Comparison of ENCODE assay signal across 20 mouse cellular contexts in genomic region chr9:28469419-28469818, GRCm38 (mm10).
DNase-seq lines count a peak whose midpoint lies in the region; ATAC-seq lines count a peak whose summit lies in the region.
"Had no signal": no experiment of that assay in that cellular context is flagged by ENCODE, and none has a peak within 500 bp of the region (broad histone marks: within the 10 kb centered on the region; RNA-seq: fewer than 3 reads in every experiment).

No protein-coding gene starts in this region.

- peak; percentile 57; the same call in 1 of the 2 replicates for ATAC-seq in frontal cortex, adult (ENCODE audit: low TSS enrichment)
- ATAC-seq: activated CD4-positive, CD25-positive, alpha-beta regulatory T cell, adult 4 months; CD4-positive, CD25-positive, alpha-beta regulatory T cell, adult 4 months; forebrain, embryonic 13.5 days; forebrain, embryonic 15.5 days; forebrain, postnatal 0 days; Patski had no signal

- DNase-seq in frontal cortex, postnatal 14 days (ENCODE audit: low spot score in 2 of 2): no peak
- DNase-seq in brain, adult 2 months (ENCODE audit: low read depth, low spot score): peak; percentile 67
- DNase-seq in telencephalon, adult 2 months (ENCODE audit: low read depth, low spot score): peak; percentile 63
- DNase-seq in layer of hippocampus, adult 9-10 months (ENCODE audit: low spot score): no peak
- DNase-seq: adrenal gland, adult 2 months; adrenal gland, postnatal 10 days; adrenal gland, postnatal 25 days; B cell, adult 2 months; cerebellum, adult 18-20 months; cerebellum, adult 8-10 months; cerebellum, adult 9-11 months; cerebellum, postnatal 14 days; cerebellum, postnatal 36 days; forebrain, postnatal 0 days had no signal

Comparison
In these comparisons a context has a peak if more than half of its experiments do, and no peak if none do; other contexts are left out.
1. DNase-seq: peak in brain, adult 2 months (single experiment) and telencephalon, adult 2 months (single experiment); none in frontal cortex, postnatal 14 days (0 of 2) and layer of hippocampus, adult 9-10 months (single experiment).